Mouse (Mus musculus): ENCODE measurements at regions not wholly inside any gene's neighbourhood (a gene's known extent, or its start where the extent isn't known, plus 50 kb on each side); places are given as distances from the start of the nearest gene placed in this dataset.

- no peak for DNase-seq
These were observed 54.6 kb downstream of the Gm11733 start for GRCm38 (mm10) chr11:117538732-117539131.

- DNase-seq = no peak
These were observed 56.4 kb downstream of the Gm11733 start for GRCm38 (mm10) chr11:117540609-117541008.

GRCm38 (mm10) chr11:117541205-117541884, 57.2 kb downstream of the Gm11733 start:
- DNase-seq = no peak

GRCm38 (mm10) chr11:117543191-117543590, 59.0 kb downstream of the Gm11733 start:
- no peak for DNase-seq

- no peak for DNase-seq
These were observed 60.3 kb downstream of the Gm11733 start for GRCm38 (mm10) chr11:117544507-117544906.

GRCm38 (mm10) chr11:117544926-117545325, 60.8 kb downstream of the Gm11733 start:
- DNase-seq = no peak

- DNase-seq = no peak
These were observed 67.8 kb downstream of the Gm11733 start for GRCm38 (mm10) chr11:117551926-117552325.

GRCm38 (mm10) chr11:117552430-117552969, 68.3 kb downstream of the Gm11733 start:
- DNase-seq = no peak

- DNase-seq = no peak
These were observed 69.9 kb downstream of the Gm11733 start for GRCm38 (mm10) chr11:117554111-117554510.

- no peak for DNase-seq
These were observed 73.6 kb downstream of the Gm11733 start for GRCm38 (mm10) chr11:117557474-117558381.

GRCm38 (mm10) chr11:117559839-117560238, 75.7 kb downstream of the Gm11733 start:
- DNase-seq = no peak

- no peak for DNase-seq
These were observed 83.9 kb downstream of the Gm11733 start for GRCm38 (mm10) chr11:117567961-117568605.

- DNase-seq = no peak
These were observed 84.4 kb downstream of the Gm11733 start for GRCm38 (mm10) chr11:117568606-117568991.

GRCm38 (mm10) chr11:117569566-117570101, 84.5 kb upstream of the Tnrc6c start:
- DNase-seq = no peak

- DNase-seq = no peak
These were observed 82.2 kb upstream of the Tnrc6c start for GRCm38 (mm10) chr11:117571858-117572257.

- DNase-seq = no peak
These were observed 79.4 kb upstream of the Tnrc6c start for GRCm38 (mm10) chr11:117574721-117575120.

GRCm38 (mm10) chr11:117579121-117579520, 75.0 kb upstream of the Tnrc6c start:
- no peak for DNase-seq

GRCm38 (mm10) chr11:117579720-117580119, 74.4 kb upstream of the Tnrc6c start:
- DNase-seq = no peak

- DNase-seq = no peak
These were observed 70.6 kb upstream of the Tnrc6c start for GRCm38 (mm10) chr11:117583478-117583877.

GRCm38 (mm10) chr11:117585556-117585955, 68.5 kb upstream of the Tnrc6c start:
- no peak for DNase-seq

- DNase-seq = no peak
These were observed 68.0 kb upstream of the Tnrc6c start for GRCm38 (mm10) chr11:117586063-117586462.

- no peak for DNase-seq
These were observed 67.1 kb upstream of the Tnrc6c start for GRCm38 (mm10) chr11:117586857-117587425.

GRCm38 (mm10) chr11:117589006-117589405, 65.1 kb upstream of the Tnrc6c start:
- no peak for DNase-seq
